Mouse (Mus musculus): ENCODE measurements around the gene Wdr25. TPM values are rescaled to one million over a fixed set of nuclear protein-coding genes. Genes with fewer than 3 reads are reported as not detected.

Gene Wdr25
- polyA plus RNA-seq, 1 experiment from 2014 or later: 11.7 TPM

GRCm38 (mm10) chr12:108995976-108996636 is 102.7 kb downstream of the Wdr25 start:
- no peaks in the 10 kb centered on the region for H3K9me3 ChIP-seq (replicated peaks)
- H3K4me3 ChIP-seq (replicated peaks): no peak overlapping the region
- 82% methylated on average over 12 of the region's 12 CpGs for WGBS
- ATAC-seq (replicated peaks; ENCODE audit: low FRiP score): no peak
- no peaks in the 10 kb centered on the region for H3K36me3 ChIP-seq
- peaks cover 6% of the 10 kb centered on the region; the same call in 1 of the 2 replicates for H3K27me3 ChIP-seq
- H3K27ac ChIP-seq: no peak overlapping the region
- H3K4me2 ChIP-seq: no peak overlapping the region
- H3K4me1 ChIP-seq: peaks cover 8% of the 10 kb centered on the region
- no peak overlapping the region for H3K9ac ChIP-seq

GRCm38 (mm10) chr12:108997249-108997648 is 103.8 kb downstream of the Wdr25 start:
- no peak for ATAC-seq (replicated peaks; ENCODE audit: low FRiP score)
- Histone ChIP-seq H3K27me3 (peaks cover 6% of the 10 kb centered on the region; the same call in 1 of the 2 replicates), H3K9ac (no peak overlapping the region), H3K9me3 (replicated peaks) (no peaks in the 10 kb centered on the region), H3K4me1 (peaks cover 8% of the 10 kb centered on the region), H3K27ac (no peak overlapping the region), H3K36me3 (no peaks in the 10 kb centered on the region), H3K4me2 (no peak overlapping the region), H3K4me3 (replicated peaks) (no peak overlapping the region)
- 81% methylated on average over 8 of the region's 8 CpGs for WGBS

GRCm38 (mm10) chr12:109002978-109003377 is 109.5 kb downstream of the Wdr25 start:
- H3K4me3 ChIP-seq (replicated peaks): no peak overlapping the region
- peaks cover 4% of the 10 kb centered on the region; the same call in 1 of the 2 replicates for H3K4me1 ChIP-seq
- H3K4me2 ChIP-seq: no peak overlapping the region
- H3K36me3 ChIP-seq: no peaks in the 10 kb centered on the region
- H3K27ac ChIP-seq: no peak overlapping the region
- no peaks in the 10 kb centered on the region for H3K27me3 ChIP-seq
- no peak for ATAC-seq (replicated peaks; ENCODE audit: low FRiP score)
- no peaks in the 10 kb centered on the region for H3K9me3 ChIP-seq (replicated peaks)
- WGBS: 64% methylated on average over 7 of the region's 7 CpGs
- no peak overlapping the region for H3K9ac ChIP-seq

GRCm38 (mm10) chr12:109010070-109010649 is 116.7 kb downstream of the Wdr25 start:
- H3K27ac ChIP-seq: no peak overlapping the region
- WGBS: 70% methylated on average over 18 of the region's 18 CpGs
- no peaks in the 10 kb centered on the region for H3K9me3 ChIP-seq (replicated peaks)
- peaks cover 7% of the 10 kb centered on the region; the same call in 1 of the 2 replicates for H3K4me1 ChIP-seq
- no peaks in the 10 kb centered on the region for H3K27me3 ChIP-seq
- no peaks in the 10 kb centered on the region for H3K36me3 ChIP-seq
- H3K4me3 ChIP-seq (replicated peaks): no peak overlapping the region
- no peak overlapping the region for H3K4me2 ChIP-seq
- H3K9ac ChIP-seq: no peak overlapping the region
- ATAC-seq (replicated peaks; ENCODE audit: low FRiP score): no peak

- H3K27ac ChIP-seq: no peak overlapping the region
- 48% methylated on average over 10 of the region's 10 CpGs for WGBS
- H3K4me3 ChIP-seq (replicated peaks): no peak overlapping the region
- H3K9ac ChIP-seq: no peak overlapping the region
- peaks cover 6% of the 10 kb centered on the region; the same call in 1 of the 2 replicates for H3K36me3 ChIP-seq
- peak; percentile 55 for ATAC-seq (replicated peaks; ENCODE audit: low FRiP score)
- no peaks in the 10 kb centered on the region for H3K9me3 ChIP-seq (replicated peaks)
- H3K27me3 ChIP-seq: 0 out of 2 replicates have a peak, but pooled peaks cover 4% of the 10 kb centered on the region
- H3K4me1 ChIP-seq: peaks cover 6% of the 10 kb centered on the region
- H3K4me2 ChIP-seq: no peak overlapping the region
These were observed 128.8 kb downstream of the Wdr25 start for GRCm38 (mm10) chr12:109022181-109022691.

GRCm38 (mm10) chr12:109022966-109023365 is 129.5 kb downstream of the Wdr25 start:
- no peak for ATAC-seq (replicated peaks; ENCODE audit: low FRiP score)
- WGBS: 80% methylated on average over 5 of the region's 5 CpGs
- Histone ChIP-seq H3K27ac (no peak overlapping the region), H3K9me3 (replicated peaks) (no peaks in the 10 kb centered on the region), H3K9ac (no peak overlapping the region), H3K4me2 (no peak overlapping the region), H3K4me3 (replicated peaks) (no peak overlapping the region), H3K36me3 (peaks cover 6% of the 10 kb centered on the region; the same call in 1 of the 2 replicates), H3K4me1 (peaks cover 6% of the 10 kb centered on the region), H3K27me3 (0 out of 2 replicates have a peak, but pooled peaks cover 4% of the 10 kb centered on the region)

- WGBS: 65% methylated on average over 9 of the region's 9 CpGs
- Histone ChIP-seq H3K36me3 (peaks cover 6% of the 10 kb centered on the region; the same call in 1 of the 2 replicates), H3K4me3 (replicated peaks) (no peak overlapping the region), H3K4me1 (peaks cover 6% of the 10 kb centered on the region), H3K27ac (no peak overlapping the region), H3K9ac (no peak overlapping the region), H3K4me2 (no peak overlapping the region), H3K27me3 (0 out of 2 replicates have a peak, but pooled peaks cover 4% of the 10 kb centered on the region), H3K9me3 (replicated peaks) (no peaks in the 10 kb centered on the region)
- ATAC-seq (replicated peaks; ENCODE audit: low FRiP score): no peak
These were observed 130.3 kb downstream of the Wdr25 start for GRCm38 (mm10) chr12:109023780-109024179.

GRCm38 (mm10) chr12:109037026-109037425 is 143.6 kb downstream of the Wdr25 start:
- peaks cover 10% of the 10 kb centered on the region; the same call in 1 of the 2 replicates for H3K4me1 ChIP-seq
- H3K27ac ChIP-seq: no peak overlapping the region
- WGBS: 83% methylated on average over 2 of the region's 2 CpGs
- H3K4me3 ChIP-seq (replicated peaks): no peak overlapping the region
- no peak overlapping the region for H3K9ac ChIP-seq
- H3K9me3 ChIP-seq (replicated peaks): no peaks in the 10 kb centered on the region
- peaks cover 34% of the 10 kb centered on the region for H3K27me3 ChIP-seq
- H3K36me3 ChIP-seq: peaks cover 4% of the 10 kb centered on the region; the same call in 1 of the 2 replicates
- H3K4me2 ChIP-seq: no peak overlapping the region
- no peak for ATAC-seq (replicated peaks; ENCODE audit: low FRiP score)

GRCm38 (mm10) chr12:109038179-109038819 is 144.9 kb downstream of the Wdr25 start:
- 58% methylated on average over 14 of the region's 14 CpGs for WGBS
- peaks cover 5% of the 10 kb centered on the region; the same call in 1 of the 2 replicates for H3K4me1 ChIP-seq
- H3K9me3 ChIP-seq (replicated peaks): no peaks in the 10 kb centered on the region
- H3K36me3 ChIP-seq: peaks cover 4% of the 10 kb centered on the region; the same call in 1 of the 2 replicates
- no peak overlapping the region for H3K27ac ChIP-seq
- no peak for ATAC-seq (replicated peaks; ENCODE audit: low FRiP score)
- no peak overlapping the region for H3K9ac ChIP-seq
- H3K4me2 ChIP-seq: no peak overlapping the region
- no peak overlapping the region for H3K4me3 ChIP-seq (replicated peaks)
- peaks cover 31% of the 10 kb centered on the region for H3K27me3 ChIP-seq

GRCm38 (mm10) chr12:109039311-109039710 is 145.9 kb downstream of the Wdr25 start:
- 0 out of 2 replicates have a peak, but pooled peaks cover 2% of the 10 kb centered on the region for H3K4me1 ChIP-seq
- no peaks in the 10 kb centered on the region for H3K9me3 ChIP-seq (replicated peaks)
- ATAC-seq (replicated peaks; ENCODE audit: low FRiP score): no peak
- H3K27ac ChIP-seq: no peak overlapping the region
- no peak overlapping the region for H3K4me2 ChIP-seq
- H3K27me3 ChIP-seq: peaks cover 32% of the 10 kb centered on the region
- WGBS: 73% methylated on average over 7 of the region's 7 CpGs
- H3K4me3 ChIP-seq (replicated peaks): no peak overlapping the region
- H3K9ac ChIP-seq: no peak overlapping the region
- H3K36me3 ChIP-seq: no peaks in the 10 kb centered on the region

GRCm38 (mm10) chr12:109044497-109044896 is 151.1 kb downstream of the Wdr25 start:
- 23% methylated on average over 5 of the region's 5 CpGs for WGBS
- 0 out of 2 replicates have a peak, but pooled peaks have one; percentile 10 for ATAC-seq (replicated peaks; ENCODE audit: low FRiP score)
- no peak overlapping the region for H3K4me2 ChIP-seq
- no peak overlapping the region for H3K27ac ChIP-seq
- no peak overlapping the region for H3K4me3 ChIP-seq (replicated peaks)
- no peaks in the 10 kb centered on the region for H3K36me3 ChIP-seq
- no peak overlapping the region for H3K9ac ChIP-seq
- H3K27me3 ChIP-seq: peaks cover 64% of the 10 kb centered on the region
- H3K9me3 ChIP-seq (replicated peaks): no peaks in the 10 kb centered on the region
- H3K4me1 ChIP-seq: 0 out of 2 replicates have a peak, but pooled peaks cover 4% of the 10 kb centered on the region

GRCm38 (mm10) chr12:109045581-109045980 is 152.2 kb downstream of the Wdr25 start:
- Histone ChIP-seq H3K4me2 (no peak overlapping the region), H3K36me3 (no peaks in the 10 kb centered on the region), H3K4me1 (0 out of 2 replicates have a peak, but pooled peaks cover 4% of the 10 kb centered on the region), H3K9ac (no peak overlapping the region), H3K27ac (no peak overlapping the region), H3K4me3 (replicated peaks) (no peak overlapping the region), H3K27me3 (peaks cover 75% of the 10 kb centered on the region), H3K9me3 (replicated peaks) (no peaks in the 10 kb centered on the region)
- WGBS: 71% methylated on average over 7 of the region's 7 CpGs
- ATAC-seq (replicated peaks; ENCODE audit: low FRiP score): no peak
